In genomic region chr1:191916876-191917275, GRCm38 (mm10) we compare ENCODE assay signal across 19 mouse cellular contexts. TPM values are rescaled to one million over a fixed set of nuclear protein-coding genes. Genes with fewer than 3 reads are reported as not detected.
A peak's percentile ranks its signal among the peaks of the same experiment; 100 is the strongest.
DNase-seq lines count a peak whose midpoint lies in the region; ATAC-seq lines count a peak whose summit lies in the region.
"Had no signal": no experiment of that assay in that cellular context is flagged by ENCODE, and none has a peak within 500 bp of the region (broad histone marks: within the 10 kb centered on the region; RNA-seq: fewer than 3 reads in every experiment).

No protein-coding gene starts in this region.

- H3K27me3 ChIP-seq in hindbrain, embryonic 16.5 days (replicated peaks; ENCODE audit: control insufficient read depth, insufficient read depth, low read length): no peaks in the 10 kb centered on the region
- H3K27me3 ChIP-seq: heart, embryonic 13.5 days; hindbrain, embryonic 15.5 days had no signal

- peaks cover 1% of the 10 kb centered on the region; the same call in 1 of the 2 replicates for H3K4me1 ChIP-seq in hindbrain, embryonic 16.5 days (ENCODE audit: control insufficient read depth, insufficient read depth, low read depth, low read length)

- no peak overlapping the region for H3K9ac ChIP-seq in hindbrain, embryonic 16.5 days (ENCODE audit: low read depth, low read length)
- H3K9ac ChIP-seq: heart, embryonic 13.5 days; hindbrain, embryonic 15.5 days had no signal

- DNase-seq in heart, adult 11 months: peak; percentile 87
- no peak for DNase-seq in heart, adult 8-10 months (ENCODE audit: low spot score)
- DNase-seq in MEL-GATA-1-ER (ENCODE audit: extremely low read depth, low read depth): peak; percentile 44
- no peak for DNase-seq in right cerebral cortex, postnatal 36 days (ENCODE audit: low spot score in 2 of 2)
- no peak for DNase-seq in right cerebral cortex, adult 2 months (ENCODE audit: low spot score in 2 of 2)
- DNase-seq: adrenal gland, postnatal 10 days; cerebellum, adult 11-12 months; cerebellum, adult 9-11 months; cerebellum, postnatal 36 days; heart, postnatal 36 days had no signal

- no peak overlapping the region for H3K27ac ChIP-seq in hindbrain, embryonic 16.5 days (ENCODE audit: low read depth, low read length)
- H3K27ac ChIP-seq: embryonic facial prominence, embryonic 10.5 days; forebrain, embryonic 10.5 days; heart, embryonic 13.5 days; hindbrain, embryonic 15.5 days had no signal

- 72% methylated on average over 5 of the region's 5 CpGs for WGBS in hindbrain, embryonic 16.5 days

- peaks cover 3% of the 10 kb centered on the region; the same call in 1 of the 2 replicates for H3K9me3 ChIP-seq in hindbrain, embryonic 16.5 days (ENCODE audit: control insufficient read depth, low read length)
- H3K9me3 ChIP-seq: hindbrain, embryonic 15.5 days had no signal

- peak; percentile 83 for ATAC-seq in megakaryocyte, adult 5-6 weeks (ENCODE audit: poor library complexity, severe bottlenecking)
- ATAC-seq in hindbrain, embryonic 16.5 days: no peak
- ATAC-seq: forebrain, embryonic 14.5 days; inflammation-experienced regulatory T-cells, adult 6 months had no signal

- no peak overlapping the region for H3K4me3 ChIP-seq in hindbrain, embryonic 16.5 days (ENCODE audit: low read length)
- H3K4me3 ChIP-seq: embryonic facial prominence, embryonic 10.5 days; erythroblast, embryonic 14.5 days; forebrain, embryonic 10.5 days; heart, embryonic 13.5 days; hindbrain, embryonic 15.5 days had no signal

- H3K36me3 ChIP-seq in hindbrain, embryonic 16.5 days (ENCODE audit: control insufficient read depth, insufficient read depth, low read length): no peaks in the 10 kb centered on the region
- H3K36me3 ChIP-seq: hindbrain, embryonic 15.5 days had no signal

- no peak overlapping the region for H3K4me2 ChIP-seq in hindbrain, embryonic 16.5 days (ENCODE audit: low read length)
- H3K4me2 ChIP-seq: heart, embryonic 13.5 days; hindbrain, embryonic 15.5 days had no signal

RNA-seq across cellular contexts. Expression of gene Slc30a1, which starts 10.3 kb away (rescaled TPM):
- 10 to 100 TPM; 16.2 to 19.5 (median 16.6) TPM for total RNA-seq in heart, adult 8-10 months (2022)
- total RNA-seq in megakaryocyte, adult 5-6 weeks (2015): 10.1 TPM in 2 replicates
- 11.2 and 12.1 TPM in 2 replicates for total RNA-seq in megakaryocyte, adult 5-6 weeks (2017)
- polyA plus RNA-seq in hindbrain, embryonic 16.5 days (2015; fragmentation: Nextera tagmentation; extraction: Ambion mirVana): 2.0 and 2.2 TPM in 2 replicates

Comparison
In these comparisons a context has a peak if more than half of its experiments do, and no peak if none do; other contexts are left out.
1. DNase-seq: peak in heart, adult 11 months (single experiment) and MEL-GATA-1-ER (single experiment); none in heart, adult 8-10 months (single experiment), right cerebral cortex, postnatal 36 days (0 of 2) and right cerebral cortex, adult 2 months (0 of 2).